Mouse (Mus musculus) left cerebral cortex, adult 8-10 months (tissue): ENCODE measurements around the gene Lgals2. TPM values are rescaled to one million over a fixed set of nuclear protein-coding genes. Genes with fewer than 3 reads are reported as not detected.

ENCODE experiments used
- DNase-seq, 2 experiments: peaks; one replicate each; pipeline ENCODE4 v3.0.0; 2022; ENCODE audit warnings: low spot score in 2 of 2
- microRNA-seq, 2 experiments: library from miRNA; unstranded; fragments of <30 nt; microRNA quantifications; one replicate each; pipeline ENCODE4 v1.2.0; 2022
- total RNA-seq, 4 experiments: library from RNA; stranded (reverse); gene quantifications; 2 replicates each; pipeline ENCODE4 v1.2.4; 2022

The Lgals2 gene
- total RNA-seq, 4 experiments from 2014 or later = not detected

- DNase-seq = no peak
Measured at GRCm38 (mm10) chr15:78826213-78827204, 28.8 kb downstream of the Lgals2 start.

- no peak for DNase-seq
Measured at GRCm38 (mm10) chr15:78816074-78816391, 39.3 kb downstream of the Lgals2 start.

DNA sequence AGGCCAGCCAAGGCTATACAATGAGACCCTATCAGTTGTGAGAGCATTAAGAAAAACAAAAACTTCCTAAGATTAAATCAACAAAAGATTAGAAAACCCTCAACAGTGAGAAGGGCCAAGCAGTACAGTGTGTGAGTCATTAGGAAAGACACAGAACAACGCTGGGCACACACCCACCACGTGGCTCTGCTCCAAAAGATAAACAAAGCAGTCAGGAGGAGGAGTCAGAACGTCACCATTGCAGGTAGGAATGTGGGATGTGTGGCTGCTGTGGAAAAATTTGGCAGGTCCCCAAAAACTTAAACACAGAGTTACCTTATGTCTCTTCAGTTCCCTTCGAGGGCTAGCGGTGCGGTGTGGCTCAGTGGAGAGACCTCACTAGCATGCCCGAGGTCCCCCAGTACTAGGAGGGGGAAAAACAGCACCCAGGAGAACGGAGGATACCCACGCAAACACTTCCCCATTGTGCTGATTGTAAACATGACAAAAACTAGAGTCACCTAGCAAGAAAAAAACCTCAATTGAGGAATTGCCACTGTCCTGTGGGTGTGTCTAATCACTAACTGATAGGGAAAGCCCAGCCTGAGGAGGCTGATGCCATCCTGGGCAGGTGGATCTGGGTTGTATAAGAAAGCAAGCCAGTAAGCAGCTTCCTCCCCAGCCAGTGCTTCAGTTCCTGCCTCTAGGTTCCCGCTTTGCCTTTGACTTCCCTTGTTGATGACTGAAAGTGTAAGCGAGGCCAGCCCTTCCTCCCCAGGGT lies 39.8 kb downstream of the Lgals2 start:
- DNase-seq = no peak

DNA sequence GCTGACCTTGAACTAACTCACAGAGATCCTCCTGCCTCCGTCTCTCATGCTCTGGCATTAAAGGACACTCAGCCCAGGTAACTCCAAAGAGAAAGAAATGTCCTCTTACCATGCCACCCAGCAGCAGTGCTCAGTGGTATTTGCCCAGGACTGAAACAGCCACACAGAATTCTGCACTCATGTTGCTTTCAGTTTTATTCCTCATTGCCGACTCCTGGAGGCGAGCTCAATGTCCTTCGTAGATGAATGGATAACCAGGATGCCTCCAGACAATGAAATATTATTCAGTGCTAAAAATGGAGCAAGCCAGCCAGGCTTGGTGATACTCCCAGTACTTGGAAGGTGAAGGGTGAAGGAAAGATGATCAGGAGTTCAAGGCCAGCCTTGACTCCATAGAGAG lies 41.7 kb downstream of the Lgals2 start:
- no peak for DNase-seq

GRCm38 (mm10) chr15:78810146-78810545 lies 45.2 kb downstream of the Lgals2 start:
- DNase-seq = no peak

- no peak for DNase-seq
Measured at GRCm38 (mm10) chr15:78809739-78810138, 45.6 kb downstream of the Lgals2 start.

GRCm38 (mm10) chr15:78808980-78809379 lies 46.3 kb downstream of the Lgals2 start:
- DNase-seq = no peak

GRCm38 (mm10) chr15:78807141-78807540 lies 48.2 kb downstream of the Lgals2 start:
- no peak for DNase-seq

DNA sequence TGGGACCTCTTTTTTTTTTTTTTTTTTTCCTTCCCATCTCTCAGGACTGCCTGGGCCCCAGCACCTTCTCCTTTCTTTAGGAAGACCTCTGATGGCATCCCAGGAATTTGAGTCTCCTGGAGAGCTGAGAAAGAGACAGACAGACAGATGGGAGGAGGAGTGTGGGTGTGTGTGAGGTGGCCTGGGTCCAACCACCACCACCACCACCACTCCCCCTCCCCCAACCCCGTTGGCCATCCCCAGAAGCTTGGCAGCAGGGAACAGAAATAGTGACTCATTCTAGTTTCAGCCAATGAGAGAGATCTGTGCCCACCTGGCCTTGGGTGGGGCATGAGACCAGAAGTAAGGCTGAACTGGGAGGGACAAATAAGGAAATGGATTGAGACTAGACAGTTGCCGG lies 48.7 kb downstream of the Lgals2 start:
- no peak for DNase-seq

GRCm38 (mm10) chr15:78805351-78805750 lies 50.0 kb downstream of the Lgals2 start:
- DNase-seq = no peak

GRCm38 (mm10) chr15:78804326-78804725 lies 51.0 kb downstream of the Lgals2 start:
- no peak for DNase-seq

GRCm38 (mm10) chr15:78803499-78803900 lies 51.8 kb downstream of the Lgals2 start:
- no peak for DNase-seq

DNA sequence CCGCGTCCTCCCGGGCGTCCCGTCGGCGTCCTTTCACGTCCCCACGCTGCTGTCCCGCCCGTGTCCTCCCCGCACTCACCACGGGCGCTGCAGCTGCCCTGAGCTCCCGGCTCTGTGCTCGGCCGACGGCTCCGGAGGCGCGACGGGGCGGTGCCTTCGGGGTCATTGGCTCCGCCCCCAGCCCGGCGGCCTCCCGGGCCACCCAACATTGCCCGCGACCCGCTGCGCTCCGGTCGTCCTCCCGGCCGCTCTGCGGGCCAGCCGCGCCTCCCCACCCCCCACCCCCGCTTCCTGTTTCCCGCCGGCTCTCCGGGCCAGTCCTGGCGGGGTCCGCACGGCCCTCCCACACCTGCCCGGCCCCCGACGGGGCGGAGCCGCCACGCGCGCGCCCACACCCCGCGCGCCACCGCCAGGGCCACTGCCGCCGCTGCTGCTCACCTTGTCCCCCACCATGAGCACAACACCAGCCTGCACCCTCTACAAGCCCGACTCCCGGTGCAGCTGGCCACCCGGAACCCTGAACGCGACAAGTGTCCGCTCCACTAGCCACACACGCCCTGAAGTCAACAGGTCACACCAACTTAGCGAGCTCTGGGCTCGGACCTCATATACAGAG lies 52.4 kb downstream of the Lgals2 start, which contains the start of gene Card10:
Gene Card10, minus strand, starts transcription at position 267 of the 616 bp plus-strand sequence.
- no peak for DNase-seq

GRCm38 (mm10) chr15:78801971-78802741 lies 53.2 kb downstream of the Lgals2 start:
- no peak for DNase-seq

GRCm38 (mm10) chr15:78801571-78801970 lies 53.8 kb downstream of the Lgals2 start:
- no peak for DNase-seq

Small RNA genes within 50 kb of the gene (microRNA-seq; reads per million reads assigned to microRNA genes)
- gene Mir6955 = 0.22 to 1.5 reads per million in 2 experiments

Other genes with a start within 250 kb of the Lgals2 start
- gene Elfn2, start 136.8 kb downstream of the Lgals2 start, total RNA-seq = 100 to 1,000 TPM; 136 to 151 (median 145) TPM
- gene Mfng, start 82.1 kb downstream of the Lgals2 start, total RNA-seq = 1 to 10 TPM; 4.2 to 8.9 (median 6.4) TPM
- 1 to 10 TPM; 4.9 to 5.4 (median 5.0) TPM for gene Card10, start 52.5 kb downstream of the Lgals2 start, total RNA-seq
- gene Cdc42ep1, start 12.9 kb downstream of the Lgals2 start, total RNA-seq = 10 to 100 TPM; 16.8 to 22.9 (median 20.1) TPM
- 10 to 100 TPM; 53.5 to 64.7 (median 57.6) TPM for gene Gga1, start 21.7 kb upstream of the Lgals2 start, total RNA-seq
- gene Gm49510, start 44.1 kb upstream of the Lgals2 start, total RNA-seq = under 1 TPM in 2 of 4 experiments, not detected in 2; 0.36 to 0.46 TPM
- gene Sh3bp1, start 44.2 kb upstream of the Lgals2 start, total RNA-seq = 10 to 100 TPM; 26.2 to 38.6 (median 32.2) TPM
- gene Pdxp, start 58.4 kb upstream of the Lgals2 start, total RNA-seq = 100 to 1,000 TPM; 157 to 176 (median 166) TPM
- 10 to 100 TPM; 19.2 to 31.4 (median 26.5) TPM for gene Lgals1, start 71.2 kb upstream of the Lgals2 start, total RNA-seq
- gene Nol12, start 79.4 kb upstream of the Lgals2 start, total RNA-seq = 10 to 100 TPM; 35.8 to 43.5 (median 39.9) TPM
- gene Triobp, start 92.2 kb upstream of the Lgals2 start, total RNA-seq = 10 to 100 TPM; 10.8 to 16.3 (median 11.7) TPM
- 10 to 100 TPM; 84.9 to 94.2 (median 89.5) TPM for gene H1f0, start 172.9 kb upstream of the Lgals2 start, total RNA-seq
- under 1 TPM in 3 of 4 experiments, not detected in 1; 0.30 to 0.72 (median 0.37) TPM for gene Galr3, start 186.4 kb upstream of the Lgals2 start, total RNA-seq
- 10 to 100 TPM; 16.5 to 20.1 (median 18.4) TPM for gene Ankrd54, start 207.4 kb upstream of the Lgals2 start, total RNA-seq
- 10 to 100 TPM; 73.8 to 77.0 (median 75.3) TPM for gene Eif3l, start 219.7 kb upstream of the Lgals2 start, total RNA-seq